Comparison of ENCODE assay signal across 9 mouse cellular contexts in genomic region chr3:108187111-108187795, GRCm38 (mm10). TPM values are rescaled to one million over a fixed set of nuclear protein-coding genes. Genes with fewer than 3 reads are reported as not detected.
DNase-seq lines count a peak whose midpoint lies in the region; ATAC-seq and TF ChIP-seq lines count a peak whose summit lies in the region.
"Had no signal": no experiment of that assay in that cellular context is flagged by ENCODE, and none has a peak within 500 bp of the region (broad histone marks: within the 10 kb centered on the region; RNA-seq: fewer than 3 reads in every experiment).

No protein-coding gene starts in this region.

- intact Hi-C loops in heart, postnatal 14 days (cut with DNase I): no loop called here

- DNase-seq in heart, postnatal 14 days: no peak
- DNase-seq in ZHBTc4 (ENCODE audit: low read depth, low spot score): peak; percentile 40
- no peak for DNase-seq in forebrain, postnatal 0 days
- DNase-seq in liver, postnatal 0 days: no peak
- DNase-seq in spleen, adult 12 weeks (ENCODE audit: low spot score): no peak
- no peak for DNase-seq in thymus, postnatal 0 days (ENCODE audit: low spot score)

- no peaks in the 10 kb centered on the region for H3K9me3 ChIP-seq in heart, embryonic 11.5 days (replicated peaks; ENCODE audit: control insufficient read depth, low read length)
- H3K9me3 ChIP-seq in forebrain, postnatal 0 days (ENCODE audit: low read length): no peaks in the 10 kb centered on the region
- no peaks in the 10 kb centered on the region for H3K9me3 ChIP-seq in liver, postnatal 0 days (ENCODE audit: low read length)
- H3K9me3 ChIP-seq: G1E had no signal

- TF ChIP-seq CTCF in forebrain, postnatal 0 days (IDR thresholded peaks at IDR 0.05; ENCODE audit: low read depth): no peak
- TF ChIP-seq CTCF in liver, postnatal 0 days (IDR thresholded peaks at IDR 0.05; ENCODE audit: low read depth): no peak

- H3K9ac ChIP-seq in heart, embryonic 11.5 days (ENCODE audit: low read depth, low read length): no peak overlapping the region
- peak overlapping the region; percentile 75; the same call in 1 of the 2 replicates for H3K9ac ChIP-seq in forebrain, postnatal 0 days
- no peak overlapping the region for H3K9ac ChIP-seq in liver, postnatal 0 days (replicated peaks)

- H3K27me3 ChIP-seq in heart, embryonic 11.5 days (ENCODE audit: control insufficient read depth, insufficient read depth, low read length): peaks cover 21% of the 10 kb centered on the region
- no peaks in the 10 kb centered on the region for H3K27me3 ChIP-seq in forebrain, postnatal 0 days (ENCODE audit: insufficient read depth, low read length)
- H3K27me3 ChIP-seq in liver, postnatal 0 days (ENCODE audit: insufficient read depth, low read length): peaks cover 7% of the 10 kb centered on the region; the same call in 1 of the 2 replicates

- H3K4me3 ChIP-seq in heart, embryonic 11.5 days (ENCODE audit: low read depth, low read length): peak overlapping the region; percentile 74; the same call in 1 of the 2 replicates
- H3K4me3 ChIP-seq in forebrain, postnatal 0 days (ENCODE audit: low read depth, low read length): peak overlapping the region; percentile 76
- peak overlapping the region; percentile 74 for H3K4me3 ChIP-seq in liver, postnatal 0 days (ENCODE audit: low read depth, low read length)

- TF ChIP-seq EP300 in liver, postnatal 0 days (IDR thresholded peaks at IDR 0.05; ENCODE audit: low read depth): no peak

- H3K4me2 ChIP-seq in heart, embryonic 11.5 days: peak overlapping the region; percentile 88
- H3K4me2 ChIP-seq in forebrain, postnatal 0 days (ENCODE audit: low read depth): peak overlapping the region; percentile 85
- peak overlapping the region; percentile 98; the same call in 1 of the 2 replicates for H3K4me2 ChIP-seq in liver, postnatal 0 days (ENCODE audit: low read depth, low read length)

- H3K4me1 ChIP-seq in heart, embryonic 11.5 days (ENCODE audit: control insufficient read depth, insufficient read depth, low read length): peaks cover 7% of the 10 kb centered on the region; the same call in 1 of the 2 replicates
- H3K4me1 ChIP-seq in forebrain, postnatal 0 days (ENCODE audit: insufficient read depth): peaks cover 15% of the 10 kb centered on the region
- H3K4me1 ChIP-seq in liver, postnatal 0 days (ENCODE audit: insufficient read depth): peaks cover 15% of the 10 kb centered on the region

- H3K36me3 ChIP-seq in heart, embryonic 11.5 days (ENCODE audit: control insufficient read depth, insufficient read depth, low read length): no peaks in the 10 kb centered on the region
- H3K36me3 ChIP-seq in forebrain, postnatal 0 days (ENCODE audit: insufficient read depth): peaks cover 9% of the 10 kb centered on the region
- no peaks in the 10 kb centered on the region; the same call in 1 of the 2 replicates for H3K36me3 ChIP-seq in liver, postnatal 0 days (replicated peaks; ENCODE audit: insufficient read depth, low read length)

- WGBS in heart, embryonic 11.5 days (ENCODE audit: insufficient replicate concordance): 54% methylated on average over 20 of the region's 20 CpGs
- WGBS in forebrain, postnatal 0 days: 66% methylated on average over 20 of the region's 20 CpGs
- 56% methylated on average over 20 of the region's 20 CpGs for WGBS in liver, postnatal 0 days (ENCODE audit: insufficient replicate concordance)

- H3K27ac ChIP-seq in heart, embryonic 11.5 days (ENCODE audit: low read depth, low read length): no peak overlapping the region
- no peak overlapping the region for H3K27ac ChIP-seq in forebrain, postnatal 0 days (ENCODE audit: low read depth, low read length)
- H3K27ac ChIP-seq in liver, postnatal 0 days (ENCODE audit: low read depth): no peak overlapping the region

- ATAC-seq in heart, embryonic 11.5 days (replicated peaks; ENCODE audit: insufficient number of reproducible peaks, low FRiP score, low TSS enrichment): no peak
- ATAC-seq in forebrain, postnatal 0 days: no peak; the same call in 1 of the 2 replicates
- ATAC-seq in liver, postnatal 0 days: no peak
- no peak for ATAC-seq in monocyte, adult 5-6 weeks (replicated peaks; ENCODE audit: insufficient number of reproducible peaks, low FRiP score, low TSS enrichment, poor library complexity, severe bottlenecking)

RNA-seq across cellular contexts. Expression of gene Amigo1, which starts 1.1 kb away (rescaled TPM):
- polyA plus RNA-seq in heart, embryonic 11.5 days (2014; fragmentation: Nextera tagmentation; extraction: Ambion mirVana): 1.3 and 1.9 TPM in 2 replicates
- total RNA-seq in heart, postnatal 14 days (2021): 10 to 100 TPM in 1 of 2 experiments, 1 to 10 TPM in 1; 9.0 to 10.1 TPM
- total RNA-seq in forebrain, postnatal 0 days (2014; rRNA removed): 20.4 and 22.0 TPM in 2 replicates
- polyA plus RNA-seq in forebrain, postnatal 0 days (2015; fragmentation: Nextera tagmentation; extraction: Ambion mirVana): 9.4 and 12.1 TPM in 2 replicates
- polyA plus RNA-seq in liver, postnatal 0 days (2015; fragmentation: Nextera tagmentation; extraction: Ambion mirVana): 1.2 and 1.5 TPM in 2 replicates
- 3.7 to 6.2 TPM (median 4.2 TPM) in 3 replicates for total RNA-seq in monocyte, adult 5-6 weeks (2017)
- polyA plus RNA-seq in thymus, postnatal 0 days (2015; fragmentation: Nextera tagmentation; extraction: Ambion mirVana): 1.4 and 1.6 TPM in 2 replicates

RNA-seq across cellular contexts. Expression of gene Cyb561d1, which starts 13.8 kb away (rescaled TPM):
- polyA plus RNA-seq in heart, embryonic 11.5 days (2014; fragmentation: Nextera tagmentation; extraction: Ambion mirVana): 1.7 and 2.0 TPM in 2 replicates
- total RNA-seq in heart, postnatal 14 days (2021): 1 to 10 TPM; 5.0 to 5.1 TPM
- 4.1 and 5.4 TPM in 2 replicates for total RNA-seq in forebrain, postnatal 0 days (2014; rRNA removed)
- 3.3 and 4.5 TPM in 2 replicates for polyA plus RNA-seq in forebrain, postnatal 0 days (2015; fragmentation: Nextera tagmentation; extraction: Ambion mirVana)
- polyA plus RNA-seq in liver, postnatal 0 days (2015; fragmentation: Nextera tagmentation; extraction: Ambion mirVana): 1.5 and 1.6 TPM in 2 replicates
- total RNA-seq in monocyte, adult 5-6 weeks (2017): 13.0 to 22.3 TPM (median 15.0 TPM) in 3 replicates
- 7.5 and 9.1 TPM in 2 replicates for polyA plus RNA-seq in thymus, postnatal 0 days (2015; fragmentation: Nextera tagmentation; extraction: Ambion mirVana)

RNA-seq across cellular contexts. Expression of gene Atxn7l2, which starts 23.5 kb away (rescaled TPM):
- polyA plus RNA-seq in heart, embryonic 11.5 days (2014; fragmentation: Nextera tagmentation; extraction: Ambion mirVana): 7.1 and 8.4 TPM in 2 replicates
- 1 to 10 TPM; 2.9 to 3.0 TPM for total RNA-seq in heart, postnatal 14 days (2021)
- 22.0 and 23.4 TPM in 2 replicates for total RNA-seq in forebrain, postnatal 0 days (2014; rRNA removed)
- 18.1 and 20.7 TPM in 2 replicates for polyA plus RNA-seq in forebrain, postnatal 0 days (2015; fragmentation: Nextera tagmentation; extraction: Ambion mirVana)
- 1.4 TPM in 2 replicates for polyA plus RNA-seq in liver, postnatal 0 days (2015; fragmentation: Nextera tagmentation; extraction: Ambion mirVana)
- total RNA-seq in monocyte, adult 5-6 weeks (2017): 4.0 to 7.1 TPM (median 6.8 TPM) in 3 replicates
- 14.2 and 15.7 TPM in 2 replicates for polyA plus RNA-seq in thymus, postnatal 0 days (2015; fragmentation: Nextera tagmentation; extraction: Ambion mirVana)

RNA-seq across cellular contexts. Expression of gene Gpr61, which starts 32.6 kb away (rescaled TPM):
- polyA plus RNA-seq in heart, embryonic 11.5 days (2014; fragmentation: Nextera tagmentation; extraction: Ambion mirVana): 0.13 and 0.16 TPM in 2 replicates
- not detected for total RNA-seq in heart, postnatal 14 days (2021)
- total RNA-seq in forebrain, postnatal 0 days (2014; rRNA removed): 8.1 and 9.8 TPM in 2 replicates
- 3.2 and 5.3 TPM in 2 replicates for polyA plus RNA-seq in forebrain, postnatal 0 days (2015; fragmentation: Nextera tagmentation; extraction: Ambion mirVana)
- not detected in 2 replicates for polyA plus RNA-seq in liver, postnatal 0 days (2015; fragmentation: Nextera tagmentation; extraction: Ambion mirVana)
- not detected in 3 replicates for total RNA-seq in monocyte, adult 5-6 weeks (2017)
- 0.05 TPM in 1 of 2 replicates, not detected in the other for polyA plus RNA-seq in thymus, postnatal 0 days (2015; fragmentation: Nextera tagmentation; extraction: Ambion mirVana)
- polyA plus RNA-seq: G1E had no signal

RNA-seq across cellular contexts. Expression of gene Sypl2, which starts 39.2 kb away (rescaled TPM):
- polyA plus RNA-seq in heart, embryonic 11.5 days (2014; fragmentation: Nextera tagmentation; extraction: Ambion mirVana): 1.0 and 1.1 TPM in 2 replicates
- under 1 TPM; 0.36 to 0.46 TPM for total RNA-seq in heart, postnatal 14 days (2021)
- 0.29 and 1.0 TPM in 2 replicates for total RNA-seq in forebrain, postnatal 0 days (2014; rRNA removed)
- 0.42 and 0.70 TPM in 2 replicates for polyA plus RNA-seq in forebrain, postnatal 0 days (2015; fragmentation: Nextera tagmentation; extraction: Ambion mirVana)
- 0.05 and 0.79 TPM in 2 replicates for polyA plus RNA-seq in liver, postnatal 0 days (2015; fragmentation: Nextera tagmentation; extraction: Ambion mirVana)
- total RNA-seq in monocyte, adult 5-6 weeks (2017): not detected in 3 replicates
- polyA plus RNA-seq in thymus, postnatal 0 days (2015; fragmentation: Nextera tagmentation; extraction: Ambion mirVana): 0.10 and 0.14 TPM in 2 replicates
- polyA plus RNA-seq: G1E had no signal
